Mouse (Mus musculus) liver, adult 2 months (tissue): ENCODE data around the gene Rufy3.

ENCODE experiments used
- CTCF ChIP-seq: fragments of 200-500 bp; IDR thresholded peaks from 2 replicates; pipeline ENCODE4 v1.5.1; 2011; ENCODE audit warnings: low read depth, low read length, control low read depth
- POLR2A ChIP-seq: fragments of 200-500 bp; IDR thresholded peaks from 2 replicates; pipeline ENCODE4 v1.6.1; 2011; ENCODE audit warnings: low read length, control low read depth; ENCODE audit not compliant: insufficient read depth; ENCODE audit errors: extremely low read depth

GRCm38 (mm10) chr5:88616988-88617387, 52.1 kb downstream of the Rufy3 start:
- TF ChIP-seq CTCF (no peak), POLR2A (no peak)
